Mouse (Mus musculus): ENCODE measurements around the gene Sstr3. TPM values are rescaled to one million over a fixed set of nuclear protein-coding genes. Genes with fewer than 3 reads are reported as not detected.

The Sstr3 gene
- total and polyA plus RNA-seq, 2 experiments from 2014 or later = 0.04 to 0.12 TPM

DNA sequence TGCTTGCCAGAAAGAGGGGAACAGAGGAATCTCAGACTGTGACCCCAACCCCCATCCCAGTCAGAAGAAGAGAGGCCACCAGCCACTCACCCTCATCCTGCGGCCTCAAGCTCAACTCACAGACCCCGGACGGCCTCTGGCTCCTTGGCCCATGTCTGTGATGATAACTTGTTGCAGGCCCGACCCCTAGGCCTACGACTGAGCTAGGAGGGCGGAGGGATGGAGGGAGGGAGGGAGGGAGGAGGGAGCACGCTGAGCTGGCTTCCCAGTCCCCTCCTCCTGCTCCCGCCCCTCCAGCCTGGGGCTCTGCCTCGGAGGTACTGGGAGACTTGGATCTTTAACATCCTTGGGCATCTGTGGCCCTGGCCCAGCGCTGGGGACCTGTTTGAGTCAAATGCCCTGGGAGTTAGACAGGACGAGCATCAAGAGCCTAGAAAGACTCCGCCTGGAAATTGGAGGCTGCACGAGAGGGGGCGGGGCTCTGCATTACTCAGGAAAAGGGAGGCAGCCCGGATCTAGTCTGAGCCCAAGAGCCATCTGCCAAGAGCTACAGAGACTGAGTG, 15.0 kb downstream of the Sstr3 start:
- Histone ChIP-seq H3K27me3 (ENCODE audit: control insufficient read depth, insufficient read depth, low read length) (no peaks in the 10 kb centered on the region), H3K9me3 (replicated peaks; ENCODE audit: control insufficient read depth, low read length) (no peaks in the 10 kb centered on the region), H3K4me1 (ENCODE audit: control insufficient read depth, insufficient read depth) (peaks cover 36% of the 10 kb centered on the region), H3K4me3 (ENCODE audit: low read depth, low read length) (peak overlapping the region; percentile 54), H3K4me2 (ENCODE audit: low read depth, low read length) (peak overlapping the region; percentile 75), H3K36me3 (replicated peaks; ENCODE audit: control insufficient read depth, insufficient read depth, low read length) (peaks cover 14% of the 10 kb centered on the region), H3K9ac (replicated peaks; ENCODE audit: low read depth, low read length) (peak overlapping the region; percentile 63), H3K27ac (ENCODE audit: low read depth) (peak overlapping the region; percentile 92)
- 1% methylated on average over 15 of the region's 15 CpGs for WGBS
- DNase-seq (ENCODE audit: low spot score) (peak; percentile 82), ATAC-seq (ENCODE audit: insufficient read depth, low read depth) (peak; percentile 29)
- no peak for TF ChIP-seq CTCF (IDR thresholded peaks at IDR 0.05; ENCODE audit: low read depth)
- no peak for TF ChIP-seq EP300 (IDR thresholded peaks at IDR 0.05; ENCODE audit: low read depth)

DNA sequence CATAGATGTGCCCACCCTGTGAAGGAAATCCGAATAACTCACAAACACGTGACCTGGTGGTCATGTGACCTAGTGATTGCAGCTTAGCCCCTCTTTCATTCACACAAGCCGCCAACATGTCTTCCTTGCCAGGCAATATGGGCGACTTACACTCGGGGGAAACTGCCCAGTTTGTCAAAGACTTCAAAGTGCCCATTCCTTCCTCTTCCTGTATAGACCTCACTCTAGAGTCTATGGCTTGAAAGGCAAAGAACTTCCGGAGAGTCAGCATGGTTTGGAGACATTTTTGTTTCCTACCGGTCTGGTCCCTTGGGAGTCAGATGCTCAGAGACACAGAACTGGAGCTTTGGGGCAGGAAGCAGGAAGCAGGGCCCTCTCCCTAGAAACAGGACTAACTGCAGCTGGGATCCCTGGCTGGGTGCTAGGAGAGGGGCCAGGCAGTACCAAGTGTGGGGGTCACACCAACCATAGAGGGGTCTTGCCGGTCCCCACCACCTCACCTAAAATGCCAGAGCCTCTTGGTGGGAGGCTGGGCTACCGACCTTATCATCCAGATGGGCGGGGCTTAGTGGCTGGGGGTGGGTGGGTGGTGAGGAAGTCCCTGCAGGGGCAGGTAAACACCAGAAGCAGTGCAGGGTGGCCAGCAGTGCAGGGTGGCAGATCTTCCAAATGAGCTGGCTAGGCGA, 15.6 kb downstream of the Sstr3 start:
- ATAC-seq (ENCODE audit: insufficient read depth, low read depth) = no peak
- Histone ChIP-seq H3K36me3 (replicated peaks; ENCODE audit: control insufficient read depth, insufficient read depth, low read length) (peaks cover 17% of the 10 kb centered on the region), H3K4me3 (ENCODE audit: low read depth, low read length) (peak overlapping the region; percentile 54), H3K4me1 (ENCODE audit: control insufficient read depth, insufficient read depth) (peaks cover 36% of the 10 kb centered on the region), H3K9ac (replicated peaks; ENCODE audit: low read depth, low read length) (peak overlapping the region; percentile 63), H3K27ac (ENCODE audit: low read depth) (peak overlapping the region; percentile 92), H3K9me3 (replicated peaks; ENCODE audit: control insufficient read depth, low read length) (no peaks in the 10 kb centered on the region), H3K27me3 (ENCODE audit: control insufficient read depth, insufficient read depth, low read length) (no peaks in the 10 kb centered on the region), H3K4me2 (ENCODE audit: low read depth, low read length) (peak overlapping the region; percentile 75)
- DNase-seq (ENCODE audit: low spot score) = peak; percentile 62
- TF ChIP-seq EP300 (IDR thresholded peaks at IDR 0.05; ENCODE audit: low read depth) = no peak
- no peak for TF ChIP-seq CTCF (IDR thresholded peaks at IDR 0.05; ENCODE audit: low read depth)
- WGBS = 31% methylated on average over 11 of the region's 11 CpGs

DNA sequence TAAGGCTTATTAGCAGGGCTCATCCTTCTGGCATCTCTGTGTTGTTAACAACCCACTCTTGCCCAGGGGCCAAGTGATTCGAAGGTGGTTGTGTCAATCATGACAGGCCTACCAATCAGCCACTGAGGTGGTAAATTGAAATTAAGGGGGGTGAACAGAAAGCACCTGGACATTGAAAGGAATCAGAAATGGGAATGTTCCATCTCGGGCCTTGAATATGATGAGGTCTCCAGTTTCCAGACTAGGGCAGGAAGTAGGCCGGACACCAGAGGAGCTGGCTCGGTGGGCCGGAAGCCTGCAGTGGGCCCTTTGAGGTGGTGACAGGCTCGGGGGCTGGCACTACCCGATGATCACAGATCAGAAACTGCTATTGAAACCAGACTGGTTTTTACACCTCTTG, 16.5 kb downstream of the Sstr3 start:
- Histone ChIP-seq H3K27ac (ENCODE audit: low read depth) (peak overlapping the region; percentile 92), H3K9me3 (replicated peaks; ENCODE audit: control insufficient read depth, low read length) (no peaks in the 10 kb centered on the region), H3K4me3 (ENCODE audit: low read depth, low read length) (no peak overlapping the region), H3K4me1 (ENCODE audit: control insufficient read depth, insufficient read depth) (peaks cover 36% of the 10 kb centered on the region), H3K9ac (replicated peaks; ENCODE audit: low read depth, low read length) (no peak overlapping the region), H3K4me2 (ENCODE audit: low read depth, low read length) (peak overlapping the region; percentile 75), H3K36me3 (replicated peaks; ENCODE audit: control insufficient read depth, insufficient read depth, low read length) (peaks cover 17% of the 10 kb centered on the region), H3K27me3 (ENCODE audit: control insufficient read depth, insufficient read depth, low read length) (no peaks in the 10 kb centered on the region)
- 59% methylated on average over 7 of the region's 7 CpGs for WGBS
- DNase-seq (ENCODE audit: low spot score) = peak; percentile 24
- TF ChIP-seq EP300 (IDR thresholded peaks at IDR 0.05; ENCODE audit: low read depth) (no peak), CTCF (IDR thresholded peaks at IDR 0.05; ENCODE audit: low read depth) (no peak)
- ATAC-seq (ENCODE audit: insufficient read depth, low read depth) = no peak

DNA sequence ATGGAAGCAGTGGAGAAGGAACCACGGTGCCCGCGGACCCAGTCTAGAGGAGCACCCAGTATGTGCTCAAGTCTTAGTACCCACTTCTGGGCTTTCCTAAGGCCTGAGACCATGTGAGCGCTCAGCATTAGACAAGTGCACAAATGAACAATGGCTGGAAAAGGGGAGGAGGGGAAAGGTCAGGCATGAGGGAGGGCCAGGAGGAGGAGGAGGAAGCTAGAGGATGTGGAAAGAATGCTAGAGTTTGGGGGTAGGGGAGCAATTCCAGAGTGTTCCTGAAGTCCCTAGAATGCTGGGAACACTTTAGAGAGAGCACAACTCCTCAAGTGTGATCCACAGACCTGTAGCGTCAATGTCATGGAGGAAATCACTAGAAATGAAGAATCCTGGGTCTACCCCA, 20.3 kb downstream of the Sstr3 start:
- 84% methylated on average over 5 of the region's 5 CpGs for WGBS
- H3K27ac ChIP-seq (ENCODE audit: low read depth) = no peak overlapping the region
- H3K4me1 ChIP-seq (ENCODE audit: control insufficient read depth, insufficient read depth) = peaks cover 19% of the 10 kb centered on the region
- no peak overlapping the region for H3K4me2 ChIP-seq (ENCODE audit: low read depth, low read length)
- no peaks in the 10 kb centered on the region for H3K27me3 ChIP-seq (ENCODE audit: control insufficient read depth, insufficient read depth, low read length)
- ATAC-seq (ENCODE audit: insufficient read depth, low read depth) (no peak), DNase-seq (ENCODE audit: low spot score) (peak; percentile 16)
- H3K36me3 ChIP-seq (replicated peaks; ENCODE audit: control insufficient read depth, insufficient read depth, low read length) = peaks cover 17% of the 10 kb centered on the region
- H3K9ac ChIP-seq (replicated peaks; ENCODE audit: low read depth, low read length) = no peak overlapping the region
- no peak overlapping the region for H3K4me3 ChIP-seq (ENCODE audit: low read depth, low read length)
- TF ChIP-seq EP300 (IDR thresholded peaks at IDR 0.05; ENCODE audit: low read depth) = no peak
- no peak for TF ChIP-seq CTCF (IDR thresholded peaks at IDR 0.05; ENCODE audit: low read depth)
- no peaks in the 10 kb centered on the region for H3K9me3 ChIP-seq (replicated peaks; ENCODE audit: control insufficient read depth, low read length)

DNA sequence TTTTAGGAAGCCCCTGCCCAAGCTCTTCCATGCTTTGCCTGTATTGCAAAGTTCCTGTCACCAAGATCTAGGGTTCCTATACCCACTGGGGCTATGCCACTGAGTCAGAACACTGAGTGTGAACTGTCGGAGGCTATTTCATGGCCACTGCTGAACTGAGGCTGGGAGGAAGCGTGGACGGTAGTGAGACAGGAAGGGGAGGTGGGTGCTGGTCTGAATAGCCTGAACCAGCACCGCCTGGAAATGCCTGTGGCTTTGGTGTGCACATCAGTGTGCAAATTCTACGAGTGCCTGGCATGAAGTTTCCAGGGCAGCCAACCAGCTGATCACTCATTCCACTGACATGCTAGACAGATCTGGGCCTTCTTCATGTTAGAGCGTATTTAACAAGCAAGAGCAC, 22.6 kb downstream of the Sstr3 start:
- no peak overlapping the region for H3K4me2 ChIP-seq (ENCODE audit: low read depth, low read length)
- DNase-seq (ENCODE audit: low spot score) = no peak
- H3K9me3 ChIP-seq (replicated peaks; ENCODE audit: control insufficient read depth, low read length) = no peaks in the 10 kb centered on the region
- TF ChIP-seq CTCF (IDR thresholded peaks at IDR 0.05; ENCODE audit: low read depth) = no peak
- no peak for TF ChIP-seq EP300 (IDR thresholded peaks at IDR 0.05; ENCODE audit: low read depth)
- peaks cover 16% of the 10 kb centered on the region; the same call in 1 of the 2 replicates for H3K4me1 ChIP-seq (ENCODE audit: control insufficient read depth, insufficient read depth)
- no peak overlapping the region for H3K4me3 ChIP-seq (ENCODE audit: low read depth, low read length)
- H3K27ac ChIP-seq (ENCODE audit: low read depth) = no peak overlapping the region
- H3K9ac ChIP-seq (replicated peaks; ENCODE audit: low read depth, low read length) = peak overlapping the region; percentile 23; the same call in 1 of the 2 replicates
- H3K27me3 ChIP-seq (ENCODE audit: control insufficient read depth, insufficient read depth, low read length) = no peaks in the 10 kb centered on the region
- WGBS = 80% methylated on average over 6 of the region's 6 CpGs
- H3K36me3 ChIP-seq (replicated peaks; ENCODE audit: control insufficient read depth, insufficient read depth, low read length) = peaks cover 17% of the 10 kb centered on the region
- no peak for ATAC-seq (ENCODE audit: insufficient read depth, low read depth)
